Mouse (Mus musculus) myocyte (in vitro differentiated cells): ENCODE measurements around the gene Sec22c. TPM values are rescaled to one million over a fixed set of nuclear protein-coding genes. Genes with fewer than 3 reads are reported as not detected.

Experiments
- H3K27me3 ChIP-seq: one replicate; pipeline ENCODE4 v1.6.1; 2011; ENCODE audit not compliant: control insufficient read depth, insufficient read depth, insufficient read length
- H3K36me3 ChIP-seq: one replicate; pipeline ENCODE4 v1.6.1; 2011; ENCODE audit not compliant: control insufficient read depth, insufficient read depth
- H3K4me2 ChIP-seq: one replicate; pipeline ENCODE4 v1.6.1; 2011; ENCODE audit warnings: low read depth, control low read depth
- H3K4me3 ChIP-seq: one replicate; pipeline ENCODE4 v1.5.1; 2011; ENCODE audit warnings: mild to moderate bottlenecking, control low read depth, moderate library complexity
- H3K79me2 ChIP-seq: one replicate; pipeline ENCODE4 v1.6.1; 2011; ENCODE audit not compliant: control insufficient read depth, insufficient read depth
- H3ac ChIP-seq: one replicate; pipeline ENCODE4 v1.6.1; 2011; ENCODE audit not compliant: control insufficient read depth, insufficient read length
- CEBPB ChIP-seq: IDR thresholded peaks from 2 replicates; pipeline ENCODE4 v1.6.1; 2011; ENCODE audit warnings: mild to moderate bottlenecking, moderate library complexity; ENCODE audit not compliant: poor library complexity, insufficient read depth, severe bottlenecking
- E2F4 ChIP-seq: IDR thresholded peaks from one replicate; pipeline ENCODE4 v1.6.1; 2011; ENCODE audit warnings: mild to moderate bottlenecking, control low read depth, moderate library complexity; ENCODE audit not compliant: insufficient read depth
- MAX ChIP-seq: IDR thresholded peaks from one replicate; pipeline ENCODE4 v1.6.1; 2011; ENCODE audit warnings: low read depth, mild to moderate bottlenecking, control low read depth
- MYOD1 ChIP-seq, 3 experiments: IDR thresholded peaks; one replicate each; pipeline ENCODE4 v1.6.1; 2011; ENCODE audit warnings: control low read depth in 2 of 3, low read depth in 2 of 3, mild to moderate bottlenecking in 2 of 3, moderate library complexity in 1 of 3; ENCODE audit not compliant: insufficient read length in 2 of 3, control insufficient read depth in 1 of 3
- MYOG ChIP-seq, 3 experiments: IDR thresholded peaks; one replicate each; pipeline ENCODE4 v1.6.1; 2011; ENCODE audit warnings: control low read depth in 2 of 3, low read depth in 2 of 3, mild to moderate bottlenecking in 2 of 3; ENCODE audit not compliant: insufficient read length in 2 of 3, control insufficient read depth in 1 of 3, insufficient read depth in 1 of 3
- POLR2A ChIP-seq: IDR thresholded peaks from one replicate; pipeline ENCODE4 v1.6.1; 2011; ENCODE audit warnings: low read depth, mild to moderate bottlenecking, control low read depth, moderate library complexity; ENCODE audit not compliant: insufficient read length
- POLR2AphosphoS2 ChIP-seq: IDR thresholded peaks from one replicate; pipeline ENCODE4 v1.6.1; 2011; ENCODE audit warnings: low read depth, control low read depth; ENCODE audit not compliant: insufficient read length
- REST ChIP-seq: IDR thresholded peaks from one replicate; pipeline ENCODE4 v1.6.1; 2011; ENCODE audit warnings: mild to moderate bottlenecking, control low read depth, moderate library complexity; ENCODE audit not compliant: insufficient read depth, insufficient read length
- SRF ChIP-seq: IDR thresholded peaks from one replicate; pipeline ENCODE4 v1.6.1; 2011; ENCODE audit warnings: low read depth; ENCODE audit not compliant: control insufficient read depth, insufficient read length
- TCF12 ChIP-seq: IDR thresholded peaks from one replicate; pipeline ENCODE4 v1.6.1; 2011; ENCODE audit warnings: mild to moderate bottlenecking, control low read depth; ENCODE audit not compliant: poor library complexity, insufficient read depth, severe bottlenecking
- TCF3 ChIP-seq: IDR thresholded peaks from one replicate; pipeline ENCODE4 v1.6.1; 2011; ENCODE audit warnings: low read depth, control low read depth; ENCODE audit not compliant: insufficient read length
- USF1 ChIP-seq: IDR thresholded peaks from one replicate; pipeline ENCODE4 v1.6.1; 2011; ENCODE audit warnings: low read depth, mild to moderate bottlenecking, control low read depth, moderate library complexity
- polyA plus RNA-seq: library from polyadenylated mRNA; unstranded; fragments of >200 nt; fragmentation: generic; extraction: Trizol; gene quantifications from one replicate; pipeline ENCODE4 v1.2.1, GENCODE M21; 2012; ENCODE audit warnings: missing spikeins

Sec22c gene
- polyA plus RNA-seq, 1 experiment: 6.2 TPM

- no peak for TF ChIP-seq TCF3
- no peak for TF ChIP-seq TCF12
- no peak for TF ChIP-seq REST
- no peak for TF ChIP-seq USF1
- no peak for TF ChIP-seq E2F4
- no peak for TF ChIP-seq CEBPB
- no peak for TF ChIP-seq MYOD1 (IDR thresholded peaks at IDR 0.05; ENCODE audit: control insufficient read depth in 1 of 3, insufficient read length in 2 of 3, low read depth in 2 of 3)
- no peaks in the 10 kb centered on the region for H3K79me2 ChIP-seq
- peak within 1 kb of the TSS; percentile 33 for H3ac ChIP-seq
- H3K4me2 ChIP-seq: peak within 1 kb of the TSS; percentile 81
- no peaks in the 10 kb centered on the region for H3K36me3 ChIP-seq
- H3K27me3 ChIP-seq: peaks cover 65% of the 10 kb centered on the region
- no peak within 1 kb of the TSS for H3K4me3 ChIP-seq
These were observed 63.3 kb downstream of the Sec22c start, which contains the start of gene Lyzl4 for GRCm38 (mm10) chr9:121642001-121642400. Gene Lyzl4, minus strand, starts transcription at chr9:121642096.

GRCm38 (mm10) chr9:121641235-121641915 lies 63.9 kb downstream of the Sec22c start:
- Histone ChIP-seq H3ac (no peak overlapping the region), H3K4me3 (no peak overlapping the region), H3K4me2 (peak overlapping the region; percentile 81), H3K27me3 (peaks cover 65% of the 10 kb centered on the region), H3K36me3 (no peaks in the 10 kb centered on the region), H3K79me2 (no peaks in the 10 kb centered on the region)
- no peak for TF ChIP-seq TCF3
- TF ChIP-seq MAX: no peak
- TF ChIP-seq CEBPB: no peak
- TF ChIP-seq POLR2AphosphoS2: no peak
- TF ChIP-seq E2F4: no peak
- no peak for TF ChIP-seq MYOG (IDR thresholded peaks at IDR 0.05; ENCODE audit: control insufficient read depth in 1 of 3, insufficient read depth in 1 of 3, insufficient read length in 2 of 3, low read depth in 2 of 3)
- TF ChIP-seq TCF12: no peak
- no peak for TF ChIP-seq REST
- TF ChIP-seq POLR2A: no peak

- TF ChIP-seq TCF3 (no peak), CEBPB (no peak), MAX (no peak), USF1 (no peak), SRF (no peak), MYOG (IDR thresholded peaks at IDR 0.05; ENCODE audit: control insufficient read depth in 1 of 3, insufficient read depth in 1 of 3, insufficient read length in 2 of 3, low read depth in 2 of 3) (no peak), TCF12 (no peak)
- peaks cover 66% of the 10 kb centered on the region for H3K27me3 ChIP-seq
- no peak overlapping the region for H3K4me3 ChIP-seq
- no peak overlapping the region for H3ac ChIP-seq
- no peaks in the 10 kb centered on the region for H3K79me2 ChIP-seq
- H3K4me2 ChIP-seq: no peak overlapping the region
- H3K36me3 ChIP-seq: no peaks in the 10 kb centered on the region
These were observed 65.5 kb downstream of the Sec22c start for GRCm38 (mm10) chr9:121639790-121640189.

- Histone ChIP-seq H3K4me3 (no peak overlapping the region), H3K27me3 (peaks cover 57% of the 10 kb centered on the region), H3K4me2 (no peak overlapping the region), H3ac (no peak overlapping the region), H3K79me2 (no peaks in the 10 kb centered on the region), H3K36me3 (no peaks in the 10 kb centered on the region)
- TF ChIP-seq TCF12 (no peak), USF1 (no peak), POLR2A (no peak)
These were observed 69.3 kb downstream of the Sec22c start for GRCm38 (mm10) chr9:121635835-121636576.

- TF ChIP-seq TCF12: no peak
- Histone ChIP-seq H3K4me3 (no peak overlapping the region), H3K4me2 (no peak overlapping the region), H3K79me2 (no peaks in the 10 kb centered on the region), H3ac (no peak overlapping the region), H3K36me3 (no peaks in the 10 kb centered on the region), H3K27me3 (peaks cover 31% of the 10 kb centered on the region)
These were observed 72.0 kb downstream of the Sec22c start for GRCm38 (mm10) chr9:121633306-121633705.
